Mouse (Mus musculus): ENCODE results near the gene Spin1.

- TF ChIP-seq CTCF (IDR thresholded peaks at IDR 0.05; ENCODE audit: low read depth, low read length) = no peak
- no peak for TF ChIP-seq POLR2AphosphoS5 (IDR thresholded peaks at IDR 0.05; ENCODE audit: insufficient replicate concordance, low read depth, low read length)
- no peak for TF ChIP-seq GATA2 (IDR thresholded peaks at IDR 0.05; ENCODE audit: borderline replicate concordance, low read depth, low read length)
- no peak for TF ChIP-seq GATA1 (IDR thresholded peaks at IDR 0.05; ENCODE audit: borderline replicate concordance, low read length)
- no peak for TF ChIP-seq TAL1 (conservative IDR thresholded peaks at IDR 0.05; ENCODE audit: low read depth, low read length)
Measured at GRCm38 (mm10) chr13:51115762-51116161, 15.1 kb downstream of the Spin1 start.
